Mouse (Mus musculus) embryo, embryonic 10.5 days (tissue): ENCODE measurements around the gene Ralgps2.

Experiments used
- DNase-seq: peaks from one replicate; pipeline ENCODE4 v3.0.0-alpha.2; 2015; ENCODE audit warnings: low spot score

The Ralgps2 gene

GRCm38 (mm10) chr1:156955926-156956760 is 16.7 kb upstream of the Ralgps2 start:
- no peak for DNase-seq

DNA sequence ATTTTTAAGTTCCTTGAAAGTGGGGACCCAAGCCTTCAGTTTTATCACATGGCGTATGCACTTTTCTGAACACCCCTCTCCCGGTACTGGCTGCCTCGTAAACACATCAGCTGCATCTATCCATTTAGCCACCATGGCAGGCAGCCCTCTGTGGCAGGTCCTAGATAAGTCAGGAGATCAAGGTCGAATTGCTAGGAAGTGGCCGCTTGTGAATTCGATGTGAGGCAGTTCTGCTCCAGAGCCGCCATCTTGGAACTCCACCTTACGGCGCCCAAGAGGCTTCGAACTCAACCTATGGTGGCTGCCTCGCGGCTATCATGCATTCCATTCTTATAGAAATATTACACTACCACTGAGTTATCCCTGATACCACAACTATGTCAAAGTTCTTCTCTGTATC is 14.8 kb upstream of the Ralgps2 start:
- no peak for DNase-seq

DNA sequence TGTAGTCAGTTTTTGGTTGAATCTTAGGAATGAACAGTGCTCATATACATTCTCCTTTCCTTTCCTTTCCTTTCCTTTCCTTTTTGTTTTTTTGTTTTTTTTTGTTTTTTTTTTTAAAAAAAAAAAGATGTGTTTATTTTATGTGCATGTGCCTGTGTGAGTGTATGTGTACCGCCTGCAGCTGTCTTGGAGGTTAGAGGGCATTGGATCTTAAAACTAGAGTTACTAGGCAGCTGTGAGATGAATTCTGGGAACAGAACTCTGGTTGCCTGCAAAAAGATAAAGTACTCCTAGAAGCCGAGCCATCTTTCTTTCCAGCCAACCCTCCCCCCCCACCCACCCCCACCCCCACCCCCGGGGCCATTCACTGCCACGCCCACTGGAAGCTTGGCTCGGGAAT is 10.9 kb upstream of the Ralgps2 start:
- no peak for DNase-seq

- peak; percentile 54 for DNase-seq
These were observed 1.2 kb upstream of the Ralgps2 start for GRCm38 (mm10) chr1:156940584-156940983.

DNA sequence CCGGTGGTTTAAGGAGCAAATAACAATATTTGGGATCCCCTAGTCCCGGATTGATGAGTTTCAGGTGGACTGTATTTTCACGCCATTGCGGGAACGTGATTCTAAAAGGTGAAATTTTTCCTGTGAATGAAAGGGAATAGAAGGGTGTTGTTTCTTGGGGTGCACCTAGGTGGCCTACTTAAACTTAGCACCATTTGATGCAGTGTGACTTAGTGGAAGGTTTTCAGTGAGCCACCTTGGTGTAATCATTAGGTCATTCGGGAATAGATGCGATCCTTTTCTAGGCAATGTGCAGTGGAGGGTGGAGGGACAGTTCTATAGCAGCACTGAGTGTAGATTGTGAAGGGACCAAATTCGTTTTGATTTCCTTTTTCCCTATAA is 706 bp upstream of the Ralgps2 start:
- no peak for DNase-seq

- peak; percentile 87 for DNase-seq
These were observed 652 bp downstream of the Ralgps2 start for GRCm38 (mm10) chr1:156938705-156939242.

- DNase-seq, result no peak
These were observed 2.0 kb downstream of the Ralgps2 start for GRCm38 (mm10) chr1:156937436-156937835.

GRCm38 (mm10) chr1:156933712-156934111 is 5.7 kb downstream of the Ralgps2 start:
- DNase-seq, result no peak

DNA sequence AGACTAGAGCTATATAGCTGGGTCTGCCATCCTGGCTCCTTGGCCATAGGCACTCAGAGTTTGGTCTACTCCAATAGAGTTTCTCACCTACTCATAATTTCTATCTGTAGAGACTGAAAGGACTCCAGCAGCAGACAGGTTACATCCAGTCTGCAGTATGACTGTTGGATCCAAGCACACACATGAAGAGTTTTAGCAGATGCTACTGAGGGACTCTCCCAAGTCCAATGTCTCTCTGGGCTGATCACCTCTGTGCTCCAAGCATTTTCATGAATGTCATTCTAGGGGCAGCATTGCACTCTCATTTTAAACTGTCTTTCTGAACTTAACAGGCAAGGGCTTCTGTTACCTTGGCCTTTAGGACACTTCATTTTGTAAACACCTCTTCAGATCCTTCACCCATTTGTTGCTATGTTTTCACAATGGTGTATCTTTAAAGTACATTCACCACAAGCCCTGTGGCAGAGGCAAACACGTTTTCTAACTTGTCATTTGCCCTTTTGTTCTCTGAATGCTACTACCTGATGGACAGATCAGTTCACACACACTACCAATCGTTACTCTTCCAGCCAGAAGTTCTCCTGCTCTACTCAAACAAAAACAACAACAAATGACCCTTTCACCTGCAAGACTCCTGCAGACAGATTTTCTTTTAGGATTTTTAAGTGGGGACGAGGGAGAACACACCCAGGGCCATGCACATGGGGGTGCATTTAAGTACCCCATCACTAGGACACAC is 7.2 kb downstream of the Ralgps2 start:
- no peak for DNase-seq

- no peak for DNase-seq
These were observed 8.1 kb downstream of the Ralgps2 start for GRCm38 (mm10) chr1:156931106-156931870.

DNA sequence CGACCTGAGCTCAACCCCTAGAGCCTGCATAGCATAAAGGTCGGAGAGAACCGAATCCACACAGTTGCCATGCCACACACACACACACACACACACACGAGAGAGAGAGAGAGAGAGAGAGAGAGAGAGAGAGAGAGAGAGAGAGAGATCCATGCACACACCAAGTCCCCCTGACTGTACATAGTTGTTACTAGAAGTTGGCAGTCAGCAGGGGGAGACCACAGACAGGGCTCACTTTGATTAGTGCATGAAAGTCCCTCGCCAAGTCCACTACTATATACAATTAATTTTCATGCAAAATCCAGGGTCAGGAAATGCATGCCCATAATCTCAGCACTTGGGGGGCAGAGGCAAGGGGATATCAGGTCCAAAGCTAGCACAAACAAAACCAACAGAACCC is 9.2 kb downstream of the Ralgps2 start:
- no peak for DNase-seq

DNA sequence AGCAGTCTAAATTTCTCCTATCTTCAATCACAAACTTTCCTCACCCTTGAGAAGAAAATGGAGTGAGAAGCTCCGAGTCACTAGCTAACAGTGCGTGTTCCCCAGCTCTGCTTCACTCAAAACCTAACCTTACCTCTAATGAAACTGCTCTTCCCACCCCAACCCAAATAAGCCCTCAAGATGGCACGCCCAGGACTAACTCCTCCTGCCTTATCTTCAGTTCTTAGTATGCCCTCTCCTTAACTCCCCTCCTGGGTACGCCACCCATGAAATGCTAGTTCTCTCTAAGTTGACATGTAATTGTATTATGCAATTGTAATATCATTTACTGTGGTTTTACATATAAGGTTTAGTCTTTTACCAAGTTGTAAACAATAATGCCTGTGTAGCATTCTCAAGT is 11.2 kb downstream of the Ralgps2 start:
- no peak for DNase-seq

- DNase-seq, result no peak
These were observed 15.9 kb downstream of the Ralgps2 start for GRCm38 (mm10) chr1:156923511-156923910.

- no peak for DNase-seq
These were observed 16.5 kb downstream of the Ralgps2 start for GRCm38 (mm10) chr1:156922921-156923320.

DNA sequence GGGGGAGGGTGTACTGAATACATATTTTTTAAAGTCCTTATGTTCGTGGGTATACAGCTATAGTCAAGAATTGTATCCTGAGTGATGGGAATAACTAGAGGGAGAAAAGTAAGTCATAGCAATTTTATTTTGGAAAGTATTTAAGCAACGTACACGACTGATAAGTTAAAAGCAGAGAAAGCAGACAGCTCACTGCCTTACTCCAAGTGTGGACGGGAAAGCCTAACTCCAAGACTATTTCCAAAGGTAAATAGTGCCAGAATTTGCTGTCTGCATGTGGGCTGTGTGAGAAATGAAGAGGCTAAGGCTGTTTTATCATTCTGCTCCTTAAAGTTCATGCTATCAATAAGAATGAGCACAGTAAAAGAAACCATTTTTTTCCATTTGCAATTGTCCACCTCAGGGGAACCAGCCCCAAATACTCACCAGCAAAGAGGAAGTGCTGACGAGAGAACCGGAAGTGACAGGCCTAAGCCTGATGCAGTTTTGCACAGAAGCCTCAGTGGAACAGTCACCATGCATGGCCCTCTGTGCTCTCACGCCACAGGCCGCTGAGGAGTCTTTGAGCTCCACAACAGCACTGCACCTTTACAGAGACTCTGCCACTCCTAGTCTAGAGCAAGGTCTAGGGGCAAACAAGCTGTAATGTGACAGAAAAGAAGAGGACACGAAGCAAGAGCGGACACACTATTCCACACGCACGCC is 18.0 kb downstream of the Ralgps2 start:
- no peak for DNase-seq

DNA sequence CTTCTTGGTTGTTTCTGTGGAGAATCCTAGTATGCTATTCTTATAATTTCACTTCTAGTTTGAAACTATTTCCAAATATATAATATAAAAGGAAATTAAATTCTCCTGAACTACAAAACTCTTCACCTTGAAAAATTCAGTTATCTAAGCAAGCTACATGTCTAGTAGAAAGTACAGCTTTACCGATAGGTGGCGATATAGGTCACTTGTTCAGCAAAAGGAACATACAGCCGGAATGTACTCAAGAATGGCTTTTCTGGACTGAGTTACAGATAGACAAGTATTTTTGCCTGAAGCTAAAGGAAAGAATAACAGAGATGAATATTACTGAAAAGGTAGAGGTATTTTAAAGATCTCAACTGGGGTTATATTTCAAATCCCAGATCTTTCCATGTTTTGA is 22.0 kb downstream of the Ralgps2 start:
- DNase-seq, result peak; percentile 83

DNA sequence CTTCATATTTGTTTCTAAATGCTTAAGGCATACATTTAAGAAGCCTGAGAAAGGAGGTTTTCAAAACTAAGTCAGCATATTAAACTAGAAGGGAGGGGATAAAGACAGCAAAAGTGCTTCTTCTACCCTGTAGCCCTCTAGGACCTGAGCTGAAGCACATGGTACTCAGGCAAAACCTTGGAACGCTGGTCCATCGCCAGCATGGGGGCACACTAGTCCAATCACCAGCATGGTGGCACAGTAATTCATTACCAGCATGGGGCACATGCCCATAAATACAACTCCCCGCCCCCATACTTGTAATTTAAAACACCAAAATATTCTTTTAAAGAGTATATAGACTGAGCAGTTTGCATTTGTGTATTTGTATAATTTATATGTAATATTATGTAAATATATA is 23.1 kb downstream of the Ralgps2 start:
- no peak for DNase-seq

DNA sequence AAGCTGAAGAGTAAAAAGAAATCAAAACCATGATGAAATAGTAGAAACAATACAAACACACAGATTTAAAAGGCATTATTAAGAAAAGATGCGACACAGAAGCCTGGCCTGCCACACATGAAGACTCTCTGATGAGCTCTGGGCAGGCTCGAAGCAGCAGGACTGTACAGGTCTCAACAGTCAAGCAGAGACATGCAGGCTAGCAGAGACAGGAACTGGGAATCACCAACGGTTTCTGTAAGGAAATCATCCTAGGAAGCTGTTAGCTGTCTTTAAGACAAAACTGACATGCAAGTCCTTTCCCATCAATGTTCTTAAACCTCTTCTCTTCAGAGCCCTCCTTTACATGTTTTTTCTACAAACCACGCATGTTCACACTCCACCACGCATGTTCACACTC is 24.5 kb downstream of the Ralgps2 start:
- no peak for DNase-seq

- no peak for DNase-seq
These were observed 26.2 kb downstream of the Ralgps2 start for GRCm38 (mm10) chr1:156913190-156913589.

DNA sequence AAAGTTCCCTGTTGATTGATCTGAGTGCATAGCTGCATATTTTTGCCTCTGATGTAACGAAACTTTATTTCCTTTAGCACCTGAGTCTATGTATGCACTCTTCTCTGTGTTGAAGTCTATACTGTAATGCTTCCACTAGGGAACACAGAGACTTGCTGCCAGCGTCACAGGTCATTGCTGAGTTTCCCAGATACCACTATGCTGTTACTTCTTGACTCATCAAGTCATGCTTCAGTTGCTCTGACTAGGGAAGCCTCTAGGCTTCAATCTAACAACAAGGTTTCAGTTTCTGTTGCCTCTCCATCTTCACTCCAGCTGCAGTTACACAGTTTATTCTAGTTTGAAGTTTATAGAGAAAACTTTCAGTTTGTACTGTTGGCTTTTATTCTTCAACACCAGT is 28.5 kb downstream of the Ralgps2 start:
- no peak for DNase-seq

- no peak for DNase-seq
These were observed 29.6 kb downstream of the Ralgps2 start for GRCm38 (mm10) chr1:156909866-156910265.

GRCm38 (mm10) chr1:156909265-156909664 is 30.2 kb downstream of the Ralgps2 start:
- no peak for DNase-seq
